Mouse (Mus musculus) lung, embryonic 14.5 days (tissue): ENCODE data around the gene Palm. TPM values are rescaled to one million over a fixed set of nuclear protein-coding genes. Genes with fewer than 3 reads are reported as not detected.
"Not testable (repeated sequence)": the region's sequence is repeated elsewhere in the genome, so short reads cannot be mapped to it uniquely, and the experiment has no call there.

Source experiments
- ATAC-seq: fragments of 200-750 bp; cut with Nextera tagmentation; 2 replicates; pipeline ENCODE4 v1.8.0; 2017; ENCODE audit warnings: mild to moderate bottlenecking, moderate TSS enrichment, moderate library complexity; ENCODE audit not compliant: insufficient read depth
- DNase-seq: peaks from one replicate; pipeline ENCODE4 v3.0.0-alpha.2; 2015
- H3K27ac ChIP-seq: fragments of 300-500 bp; sonication (generic); 2 replicates; pipeline ENCODE4 v1.5.1; 2014; ENCODE audit warnings: low read depth, mild to moderate bottlenecking, moderate library complexity
- H3K27me3 ChIP-seq: fragments of 300-500 bp; sonication (generic); 2 replicates; pipeline ENCODE4 v1.6.1; 2014; ENCODE audit warnings: low read length, control low read depth; ENCODE audit not compliant: insufficient read depth
- H3K36me3 ChIP-seq: fragments of 300-500 bp; sonication (generic); 2 replicates; pipeline ENCODE4 v1.6.1; 2014; ENCODE audit warnings: control low read depth; ENCODE audit not compliant: insufficient read depth
- H3K4me1 ChIP-seq: fragments of 300-500 bp; sonication (generic); 2 replicates; pipeline ENCODE4 v1.6.1; 2014; ENCODE audit warnings: antibody characterized with exemption, control low read depth; ENCODE audit not compliant: insufficient read depth
- H3K4me2 ChIP-seq: fragments of 300-500 bp; sonication (generic); 2 replicates; pipeline ENCODE4 v1.6.1; 2014; ENCODE audit warnings: mild to moderate bottlenecking
- H3K4me3 ChIP-seq: fragments of 300-500 bp; sonication (generic); 2 replicates; pipeline ENCODE4 v1.5.1; 2014; ENCODE audit warnings: low read depth, low read length
- H3K9ac ChIP-seq: fragments of 300-500 bp; sonication (generic); 2 replicates; pipeline ENCODE4 v1.6.1; 2014
- H3K9me3 ChIP-seq: fragments of 300-500 bp; sonication (generic); 2 replicates; pipeline ENCODE4 v1.6.1; 2016; ENCODE audit warnings: low read depth, low read length, control low read depth
- CTCF ChIP-seq: IDR thresholded peaks from 2 replicates; pipeline ENCODE4 v1.5.1; 2016; ENCODE audit warnings: antibody characterized with exemption, low read depth
- WGBS: fragments of 180-500 bp; shearing (Covaris S2); extraction: QIAGEN DNeasy Blood & Tissue Kit; methylation state at CpG from one replicate; pipeline ENCODE4 v1.1.7; 2014; 5-methylcytosine and 5-hydroxymethylcytosine counted together
- polyA plus RNA-seq: library from polyadenylated mRNA; unstranded; fragments of >200 nt; fragmentation: Nextera tagmentation; extraction: Ambion mirVana; gene quantifications from 2 replicates; pipeline ENCODE4 v1.2.1, GENCODE M21; 2014

Palm gene
- polyA plus RNA-seq, 1 experiment from 2014 or later, result 72.4 TPM

GRCm38 (mm10) chr10:79754856-79755516, 38.4 kb upstream of the Palm start, which contains the start of gene Fgf22:
Gene Fgf22 (plus strand): TSS chr10:79755076.
- ATAC-seq, result peak; percentile 85
- Histone ChIP-seq H3K27ac (no peak within 1 kb of the TSS), H3K27me3 (no peaks in the 10 kb centered on the region), H3K9ac (peak within 1 kb of the TSS; percentile 32), H3K4me2 (peak within 1 kb of the TSS; percentile 60), H3K9me3 (no peaks in the 10 kb centered on the region), H3K36me3 (peaks cover 38% of the 10 kb centered on the region), H3K4me3 (peak within 1 kb of the TSS; percentile 20), H3K4me1 (peaks cover 5% of the 10 kb centered on the region; the same call in 1 of the 2 replicates)
- TF ChIP-seq CTCF, result no peak
- WGBS, result 2% methylated on average over 36 of the region's 36 CpGs
- DNase-seq, result peak; percentile 72

- ATAC-seq (no peak), DNase-seq (no peak)
- H3K4me3 ChIP-seq, result no peak overlapping the region
- no peak for TF ChIP-seq CTCF
- no peak overlapping the region for H3K27ac ChIP-seq
- no peaks in the 10 kb centered on the region for H3K27me3 ChIP-seq
- H3K36me3 ChIP-seq, result peaks cover 46% of the 10 kb centered on the region
- peaks cover 5% of the 10 kb centered on the region; the same call in 1 of the 2 replicates for H3K4me1 ChIP-seq
- no peak overlapping the region for H3K9ac ChIP-seq
- no peak overlapping the region for H3K4me2 ChIP-seq
- no peaks in the 10 kb centered on the region for H3K9me3 ChIP-seq
- 76% methylated on average over 3 of the region's 3 CpGs for WGBS
Observed at GRCm38 (mm10) chr10:79755854-79756253, 37.5 kb upstream of the Palm start.

GRCm38 (mm10) chr10:79756660-79757059, 36.7 kb upstream of the Palm start:
- no peaks in the 10 kb centered on the region for H3K9me3 ChIP-seq
- no peaks in the 10 kb centered on the region for H3K27me3 ChIP-seq
- H3K4me3 ChIP-seq, result no peak overlapping the region
- no peak overlapping the region for H3K4me2 ChIP-seq
- 83% methylated on average over 24 of the region's 24 CpGs for WGBS
- peaks cover 55% of the 10 kb centered on the region for H3K36me3 ChIP-seq
- TF ChIP-seq CTCF, result no peak
- no peak overlapping the region for H3K27ac ChIP-seq
- no peak for ATAC-seq
- H3K9ac ChIP-seq, result no peak overlapping the region
- DNase-seq, result no peak
- peaks cover 5% of the 10 kb centered on the region; the same call in 1 of the 2 replicates for H3K4me1 ChIP-seq

GRCm38 (mm10) chr10:79759675-79760074, 33.7 kb upstream of the Palm start:
- not testable (repeated sequence) for H3K9me3 ChIP-seq, ATAC-seq, H3K4me2 ChIP-seq, H3K27me3 ChIP-seq, H3K27ac ChIP-seq, DNase-seq, H3K9ac ChIP-seq, H3K4me1 ChIP-seq, H3K4me3 ChIP-seq
- peaks cover 68% of the 10 kb centered on the region for H3K36me3 ChIP-seq
- 100% methylated on average over 1 of the region's 1 CpGs for WGBS

- Histone ChIP-seq H3K4me1 (peaks cover 5% of the 10 kb centered on the region), H3K36me3 (peaks cover 68% of the 10 kb centered on the region), H3K4me3 (no peak overlapping the region), H3K27me3 (no peaks in the 10 kb centered on the region), H3K27ac (no peak overlapping the region), H3K9ac (no peak overlapping the region), H3K9me3 (no peaks in the 10 kb centered on the region), H3K4me2 (no peak overlapping the region)
- DNase-seq (no peak), ATAC-seq (no peak)
- WGBS, result 88% methylated on average over 11 of the region's 11 CpGs
- no peak for TF ChIP-seq CTCF
Observed at GRCm38 (mm10) chr10:79760603-79761143, 32.7 kb upstream of the Palm start.

- no peak for ATAC-seq
- H3K27me3 ChIP-seq, result no peaks in the 10 kb centered on the region
- TF ChIP-seq CTCF, result no peak
- H3K9me3 ChIP-seq, result no peaks in the 10 kb centered on the region
- DNase-seq, result no peak
- H3K4me1 ChIP-seq, result peaks cover 8% of the 10 kb centered on the region
- H3K4me3 ChIP-seq, result no peak overlapping the region
- H3K4me2 ChIP-seq, result no peak overlapping the region
- peaks cover 47% of the 10 kb centered on the region for H3K36me3 ChIP-seq
- H3K27ac ChIP-seq, result no peak overlapping the region
- WGBS, result 70% methylated on average over 3 of the region's 3 CpGs
- H3K9ac ChIP-seq, result no peak overlapping the region
Observed at GRCm38 (mm10) chr10:79762875-79763274, 30.5 kb upstream of the Palm start.

- Histone ChIP-seq H3K36me3 (peaks cover 33% of the 10 kb centered on the region), H3K4me2 (no peak overlapping the region), H3K4me3 (no peak overlapping the region), H3K4me1 (peaks cover 8% of the 10 kb centered on the region), H3K9me3 (no peaks in the 10 kb centered on the region), H3K27me3 (no peaks in the 10 kb centered on the region), H3K9ac (no peak overlapping the region), H3K27ac (no peak overlapping the region)
- WGBS, result 71% methylated on average over 7 of the region's 7 CpGs
- no peak for DNase-seq
- no peak for ATAC-seq
- no peak for TF ChIP-seq CTCF
Observed at GRCm38 (mm10) chr10:79764234-79764633, 29.1 kb upstream of the Palm start.
